Mouse (Mus musculus): ENCODE measurements around the gene Hmga2. TPM values are rescaled to one million over a fixed set of nuclear protein-coding genes. Genes with fewer than 3 reads are reported as not detected.

The Hmga2 gene
- total RNA-seq, 1 experiment: 21.6 TPM

DNA sequence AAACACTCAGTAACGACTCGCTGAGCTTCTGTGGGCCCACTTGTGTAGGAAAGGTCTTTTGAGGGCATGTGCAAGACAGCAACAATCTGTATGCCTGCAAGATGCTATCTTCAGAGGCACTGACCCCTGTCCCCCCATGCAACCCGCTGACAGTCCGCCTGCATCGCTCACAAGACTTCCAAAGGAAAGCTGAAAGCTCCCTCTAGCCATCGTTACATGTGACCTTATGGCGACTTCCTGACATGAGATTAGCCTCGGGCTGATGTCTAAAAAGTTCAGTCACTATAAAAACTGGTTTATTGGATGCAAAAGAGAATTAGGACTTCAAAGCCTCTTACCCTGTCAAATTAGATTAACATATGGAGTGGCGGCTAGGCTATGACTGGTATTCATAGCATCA is 69.0 kb downstream of the Hmga2 start:
- Histone ChIP-seq H3K9me3 (ENCODE audit: control insufficient read depth, insufficient read depth, low read depth, low read length) (no peaks in the 10 kb centered on the region), H3K27ac (ENCODE audit: insufficient read depth, low read depth, low read length, poor library complexity, severe bottlenecking) (no peak overlapping the region), H3K36me3 (ENCODE audit: control insufficient read depth, insufficient read depth, low read length, poor library complexity, severe bottlenecking) (no peaks in the 10 kb centered on the region), H3K4me3 (ENCODE audit: insufficient read depth in 1 of 2, low read depth in 1 of 2, low read length in 2 of 2, poor library complexity in 1 of 2, severe bottlenecking in 1 of 2) (no peak overlapping the region), H3K9ac (ENCODE audit: insufficient read depth, low read depth, low read length, poor library complexity, severe bottlenecking) (no peak overlapping the region), H3K4me1 (ENCODE audit: control insufficient read depth in 2 of 2, insufficient read depth in 2 of 2, low read length in 2 of 2, poor library complexity in 1 of 2) (no peaks in the 10 kb centered on the region)
- in situ Hi-C loops (cut with MboI; ENCODE audit: low sequenced_read_pairs in 2 of 2, unreplicated experiment in 2 of 2): no loop called here
- no peak for DNase-seq (ENCODE audit: low read depth, low spot score)
- no peak for TF ChIP-seq ZC3H11A (IDR thresholded peaks at IDR 0.05; ENCODE audit: borderline replicate concordance, low read depth, low read length)
- no peak for TF ChIP-seq HCFC1 (IDR thresholded peaks at IDR 0.05; ENCODE audit: borderline replicate concordance, insufficient read depth, low read length)
- TF ChIP-seq ZNF384 (IDR thresholded peaks at IDR 0.05; ENCODE audit: low read depth, low read length): no peak
- no peak for TF ChIP-seq MAFK (IDR thresholded peaks at IDR 0.05; ENCODE audit: insufficient read depth, low read depth, low read length)
- TF ChIP-seq CHD2 (IDR thresholded peaks at IDR 0.05; ENCODE audit: low read depth, low read length): no peak

GRCm38 (mm10) chr10:120406038-120406437 is 70.2 kb downstream of the Hmga2 start:
- Histone ChIP-seq H3K9ac (ENCODE audit: insufficient read depth, low read depth, low read length, poor library complexity, severe bottlenecking) (no peak overlapping the region), H3K9me3 (ENCODE audit: control insufficient read depth, insufficient read depth, low read depth, low read length) (no peaks in the 10 kb centered on the region), H3K27ac (ENCODE audit: insufficient read depth, low read depth, low read length, poor library complexity, severe bottlenecking) (no peak overlapping the region), H3K4me3 (ENCODE audit: insufficient read depth in 1 of 2, low read depth in 1 of 2, low read length in 2 of 2, poor library complexity in 1 of 2, severe bottlenecking in 1 of 2) (no peak overlapping the region), H3K36me3 (ENCODE audit: control insufficient read depth, insufficient read depth, low read length, poor library complexity, severe bottlenecking) (no peaks in the 10 kb centered on the region), H3K4me1 (ENCODE audit: control insufficient read depth in 2 of 2, insufficient read depth in 2 of 2, low read length in 2 of 2, poor library complexity in 1 of 2) (no peaks in the 10 kb centered on the region)
- in situ Hi-C loops (cut with MboI; ENCODE audit: low sequenced_read_pairs in 2 of 2, unreplicated experiment in 2 of 2): no loop called here
- TF ChIP-seq ZC3H11A (IDR thresholded peaks at IDR 0.05; ENCODE audit: borderline replicate concordance, low read depth, low read length) (no peak), MAFK (IDR thresholded peaks at IDR 0.05; ENCODE audit: insufficient read depth, low read depth, low read length) (no peak), CHD2 (IDR thresholded peaks at IDR 0.05; ENCODE audit: low read depth, low read length) (no peak), HCFC1 (IDR thresholded peaks at IDR 0.05; ENCODE audit: borderline replicate concordance, insufficient read depth, low read length) (no peak), ZNF384 (IDR thresholded peaks at IDR 0.05; ENCODE audit: low read depth, low read length) (no peak)
- DNase-seq (ENCODE audit: low read depth, low spot score): no peak

DNA sequence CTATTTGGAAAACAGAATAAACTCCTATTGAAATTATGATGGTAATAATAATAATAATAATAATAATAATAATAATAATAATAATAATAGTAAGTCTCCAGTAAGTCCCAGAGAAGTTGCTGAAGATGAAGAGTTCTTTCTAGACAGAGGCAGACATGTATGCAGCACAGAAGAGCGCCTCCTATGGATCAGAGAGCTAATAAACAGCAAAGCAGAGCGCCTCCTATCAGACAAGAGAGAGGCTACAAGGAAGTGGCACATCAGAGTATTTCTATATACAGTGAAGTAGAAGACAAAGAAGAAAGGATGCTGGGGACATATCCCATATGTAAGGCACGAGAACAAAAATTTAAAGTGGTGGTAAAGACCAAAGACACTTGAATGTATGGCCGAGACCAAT is 70.9 kb downstream of the Hmga2 start:
- no peak overlapping the region for H3K27ac ChIP-seq (ENCODE audit: insufficient read depth, low read depth, low read length, poor library complexity, severe bottlenecking)
- no peaks in the 10 kb centered on the region for H3K36me3 ChIP-seq (ENCODE audit: control insufficient read depth, insufficient read depth, low read length, poor library complexity, severe bottlenecking)
- no peak overlapping the region for H3K4me3 ChIP-seq (ENCODE audit: insufficient read depth in 1 of 2, low read depth in 1 of 2, low read length in 2 of 2, poor library complexity in 1 of 2, severe bottlenecking in 1 of 2)
- no peaks in the 10 kb centered on the region for H3K4me1 ChIP-seq (ENCODE audit: control insufficient read depth in 2 of 2, insufficient read depth in 2 of 2, low read length in 2 of 2, poor library complexity in 1 of 2)
- no peak for TF ChIP-seq ZNF384 (IDR thresholded peaks at IDR 0.05; ENCODE audit: low read depth, low read length)
- TF ChIP-seq CHD2 (IDR thresholded peaks at IDR 0.05; ENCODE audit: low read depth, low read length): no peak
- no peak for TF ChIP-seq HCFC1 (IDR thresholded peaks at IDR 0.05; ENCODE audit: borderline replicate concordance, insufficient read depth, low read length)
- TF ChIP-seq ZC3H11A (IDR thresholded peaks at IDR 0.05; ENCODE audit: borderline replicate concordance, low read depth, low read length): no peak
- TF ChIP-seq MAFK (IDR thresholded peaks at IDR 0.05; ENCODE audit: insufficient read depth, low read depth, low read length): no peak
- no peak overlapping the region for H3K9ac ChIP-seq (ENCODE audit: insufficient read depth, low read depth, low read length, poor library complexity, severe bottlenecking)
- H3K9me3 ChIP-seq (ENCODE audit: control insufficient read depth, insufficient read depth, low read depth, low read length): no peaks in the 10 kb centered on the region
- no peak for DNase-seq (ENCODE audit: low read depth, low spot score)
- in situ Hi-C loops (cut with MboI; ENCODE audit: low sequenced_read_pairs in 2 of 2, unreplicated experiment in 2 of 2): no loop called here

GRCm38 (mm10) chr10:120402966-120403365 is 73.3 kb downstream of the Hmga2 start:
- DNase-seq (ENCODE audit: low read depth, low spot score): no peak
- H3K9ac ChIP-seq (ENCODE audit: insufficient read depth, low read depth, low read length, poor library complexity, severe bottlenecking): no peak overlapping the region
- in situ Hi-C loops (cut with MboI; ENCODE audit: low sequenced_read_pairs in 2 of 2, unreplicated experiment in 2 of 2): no loop called here
- H3K27ac ChIP-seq (ENCODE audit: insufficient read depth, low read depth, low read length, poor library complexity, severe bottlenecking): no peak overlapping the region
- no peaks in the 10 kb centered on the region for H3K9me3 ChIP-seq (ENCODE audit: control insufficient read depth, insufficient read depth, low read depth, low read length)
- H3K4me1 ChIP-seq (ENCODE audit: control insufficient read depth in 2 of 2, insufficient read depth in 2 of 2, low read length in 2 of 2, poor library complexity in 1 of 2): peaks cover 0 to 5% of the 10 kb centered on the region in 2 experiments; a peak in 2 of 4 replicates
- no peak overlapping the region for H3K4me3 ChIP-seq (ENCODE audit: insufficient read depth in 1 of 2, low read depth in 1 of 2, low read length in 2 of 2, poor library complexity in 1 of 2, severe bottlenecking in 1 of 2)
- H3K36me3 ChIP-seq (ENCODE audit: control insufficient read depth, insufficient read depth, low read length, poor library complexity, severe bottlenecking): no peaks in the 10 kb centered on the region
- TF ChIP-seq ZC3H11A (IDR thresholded peaks at IDR 0.05; ENCODE audit: borderline replicate concordance, low read depth, low read length) (no peak), CHD2 (IDR thresholded peaks at IDR 0.05; ENCODE audit: low read depth, low read length) (no peak), MAFK (IDR thresholded peaks at IDR 0.05; ENCODE audit: insufficient read depth, low read depth, low read length) (no peak), HCFC1 (IDR thresholded peaks at IDR 0.05; ENCODE audit: borderline replicate concordance, insufficient read depth, low read length) (no peak), ZNF384 (IDR thresholded peaks at IDR 0.05; ENCODE audit: low read depth, low read length) (no peak)

GRCm38 (mm10) chr10:120401787-120402186 is 74.5 kb downstream of the Hmga2 start:
- Histone ChIP-seq H3K27ac (ENCODE audit: insufficient read depth, low read depth, low read length, poor library complexity, severe bottlenecking) (no peak overlapping the region), H3K9ac (ENCODE audit: insufficient read depth, low read depth, low read length, poor library complexity, severe bottlenecking) (no peak overlapping the region), H3K36me3 (ENCODE audit: control insufficient read depth, insufficient read depth, low read length, poor library complexity, severe bottlenecking) (no peaks in the 10 kb centered on the region), H3K4me1 (ENCODE audit: control insufficient read depth in 2 of 2, insufficient read depth in 2 of 2, low read length in 2 of 2, poor library complexity in 1 of 2) (peaks cover 5 to 8% of the 10 kb centered on the region in 2 experiments), H3K4me3 (ENCODE audit: insufficient read depth in 1 of 2, low read depth in 1 of 2, low read length in 2 of 2, poor library complexity in 1 of 2, severe bottlenecking in 1 of 2) (no peak overlapping the region), H3K9me3 (ENCODE audit: control insufficient read depth, insufficient read depth, low read depth, low read length) (no peaks in the 10 kb centered on the region)
- TF ChIP-seq HCFC1 (IDR thresholded peaks at IDR 0.05; ENCODE audit: borderline replicate concordance, insufficient read depth, low read length) (no peak), ZC3H11A (IDR thresholded peaks at IDR 0.05; ENCODE audit: borderline replicate concordance, low read depth, low read length) (no peak), MAFK (IDR thresholded peaks at IDR 0.05; ENCODE audit: insufficient read depth, low read depth, low read length) (no peak), CHD2 (IDR thresholded peaks at IDR 0.05; ENCODE audit: low read depth, low read length) (no peak), ZNF384 (IDR thresholded peaks at IDR 0.05; ENCODE audit: low read depth, low read length) (no peak)
- no peak for DNase-seq (ENCODE audit: low read depth, low spot score)
- in situ Hi-C loops (cut with MboI; ENCODE audit: low sequenced_read_pairs in 2 of 2, unreplicated experiment in 2 of 2): no loop called here

Data from ES-E14 (cell line).